Mouse (Mus musculus) cerebellum, postnatal 36 days (tissue): ENCODE data around the gene Ccdc141.

Experiments used
- DNase-seq, 2 experiments: peaks; one replicate each; pipeline ENCODE4 v3.0.0; 2021 to 2022; ENCODE audit warnings: mixed read lengths in 2 of 2

The Ccdc141 gene

DNA sequence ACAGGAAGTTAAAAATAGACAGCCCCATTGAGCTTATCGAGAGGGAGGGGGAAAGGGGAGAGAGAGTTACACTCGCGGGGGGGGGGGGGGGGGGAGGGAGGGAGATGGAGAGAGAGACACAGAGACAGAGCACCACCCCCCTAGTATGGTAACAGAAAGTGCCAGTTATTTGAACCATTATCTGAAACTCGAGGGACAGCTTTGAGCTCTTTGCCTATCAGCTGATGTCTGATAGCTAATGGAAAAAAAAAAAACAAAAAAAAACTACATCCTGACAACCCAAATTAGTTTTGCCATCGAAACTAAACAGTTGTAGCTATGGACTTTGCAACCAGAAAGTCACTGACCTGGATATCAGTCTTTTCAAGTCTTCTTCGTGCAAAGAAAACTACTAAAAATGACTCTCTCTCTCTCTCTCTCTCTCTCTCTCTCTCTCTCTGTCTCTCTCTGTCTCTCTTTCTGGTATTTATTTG is at the start of gene Ccdc141:
Gene Ccdc141, minus strand, starts transcription at position 4 of the 473 bp plus-strand sequence.
- no peak for DNase-seq

GRCm38 (mm10) chr2:77212885-77213284 is 42.4 kb upstream of the Ccdc141 start:
- DNase-seq, result no peak

- DNase-seq, result no peak
These were observed 36.5 kb upstream of the Ccdc141 start for GRCm38 (mm10) chr2:77206951-77207350.

DNA sequence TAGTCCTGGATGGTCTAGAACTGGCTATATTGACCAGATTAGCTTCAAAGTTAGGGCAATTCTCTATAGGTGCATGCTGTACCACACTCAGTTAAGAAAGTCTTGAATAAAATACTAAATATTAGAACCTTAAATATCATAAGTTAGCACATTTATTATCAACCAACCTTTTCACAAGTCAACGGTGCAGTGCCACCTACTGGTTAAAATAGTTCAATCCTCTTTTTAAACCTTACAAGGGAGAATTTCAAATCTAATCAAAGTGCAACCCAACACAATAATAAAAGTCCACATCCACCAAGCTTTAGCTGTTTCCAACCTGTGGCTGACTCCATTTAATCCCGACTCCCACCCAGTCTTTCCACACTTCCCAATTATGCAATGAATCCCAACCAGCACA is 33.5 kb upstream of the Ccdc141 start:
- DNase-seq, result no peak

GRCm38 (mm10) chr2:77201900-77202299 is 31.5 kb upstream of the Ccdc141 start:
- no peak for DNase-seq

DNA sequence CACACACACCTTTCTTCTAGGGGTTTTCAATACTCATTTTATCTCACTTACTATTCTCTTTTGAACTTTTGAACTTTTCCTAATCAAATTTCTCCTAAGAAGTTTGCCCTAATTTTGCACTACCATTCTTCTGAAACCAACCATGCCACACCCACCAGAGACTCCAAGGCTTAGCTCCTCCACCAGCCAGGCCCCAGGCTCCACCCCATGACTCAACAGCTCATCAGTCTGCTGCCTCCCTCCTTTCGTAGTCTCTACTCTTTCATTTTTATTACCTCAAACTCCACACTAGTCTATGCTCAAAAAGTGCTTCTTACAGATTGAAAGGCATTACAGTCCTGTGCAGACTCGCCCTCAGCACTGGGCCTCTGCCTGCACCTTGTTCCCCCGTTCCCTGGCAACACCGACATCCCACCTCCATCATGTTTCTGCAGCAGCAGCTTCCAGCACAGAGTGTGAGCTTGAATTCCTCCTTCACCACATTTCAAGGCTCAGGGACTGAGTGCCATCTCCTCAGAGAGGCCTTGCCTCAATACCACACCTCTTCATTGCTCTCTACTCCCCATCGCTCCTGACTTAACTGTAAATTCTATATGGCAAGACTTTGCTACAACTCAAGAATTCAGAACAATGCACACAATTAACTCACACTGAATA is 30.6 kb upstream of the Ccdc141 start:
- DNase-seq, result no peak

GRCm38 (mm10) chr2:77200379-77200778 is 29.9 kb upstream of the Ccdc141 start:
- DNase-seq, result no peak

DNA sequence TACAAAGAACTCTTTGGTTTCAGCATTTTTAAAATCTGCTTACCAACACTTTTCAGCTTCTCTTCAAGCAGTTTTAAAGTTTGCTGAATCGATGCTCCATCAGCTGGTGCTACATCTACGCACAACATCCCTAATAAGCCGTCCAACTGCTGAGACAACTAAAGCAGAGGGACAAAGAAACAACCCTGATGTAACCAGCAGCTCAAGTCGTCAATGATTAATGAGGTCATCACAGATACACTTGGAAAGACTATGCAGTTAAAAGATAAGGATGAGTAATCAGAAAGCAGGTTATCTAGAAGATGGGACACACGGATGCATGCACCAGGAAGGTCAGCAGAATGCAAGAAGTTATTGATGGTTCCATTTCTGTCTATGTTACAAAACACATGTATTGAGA is 27.8 kb upstream of the Ccdc141 start:
- no peak for DNase-seq

DNA sequence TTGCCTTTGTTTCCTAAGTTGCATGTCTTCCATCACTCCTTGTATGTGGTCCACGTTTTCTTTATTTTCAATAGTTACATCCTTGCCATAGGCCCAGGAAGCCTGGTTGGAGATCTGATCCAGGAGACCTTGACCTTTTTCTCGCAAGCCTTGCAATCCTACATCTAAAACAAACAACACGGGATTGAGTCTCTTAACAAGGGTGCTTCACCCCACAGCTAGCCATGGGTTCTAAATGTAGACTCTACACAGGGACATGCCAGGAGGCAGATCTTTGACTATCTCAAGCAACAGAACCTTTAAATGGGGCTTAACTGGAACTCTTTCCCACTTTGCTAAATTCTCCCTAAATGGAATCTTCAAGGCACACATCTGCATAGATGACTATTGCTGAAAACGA is 26.4 kb upstream of the Ccdc141 start:
- DNase-seq, result no peak

GRCm38 (mm10) chr2:77195056-77195455 is 24.6 kb upstream of the Ccdc141 start:
- no peak for DNase-seq

DNA sequence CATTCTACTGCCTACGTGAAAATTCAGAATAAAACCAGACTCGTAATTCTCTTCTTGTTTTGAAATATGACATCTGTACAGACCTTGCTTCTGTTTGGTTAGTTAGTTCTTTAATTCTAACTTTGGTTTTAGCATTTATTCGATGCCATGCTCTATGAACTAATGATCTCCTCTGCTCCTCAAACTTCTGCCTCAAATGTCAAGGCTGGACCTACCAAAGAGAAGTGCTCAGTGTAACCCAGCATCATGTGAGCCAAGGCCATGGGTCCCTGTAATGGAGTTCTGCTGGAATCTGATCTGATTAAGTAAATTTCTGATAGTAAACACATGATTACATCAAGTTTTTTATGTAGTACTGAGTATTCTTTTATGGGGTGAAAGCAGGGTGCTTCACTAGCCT is 21.4 kb upstream of the Ccdc141 start:
- no peak for DNase-seq

DNA sequence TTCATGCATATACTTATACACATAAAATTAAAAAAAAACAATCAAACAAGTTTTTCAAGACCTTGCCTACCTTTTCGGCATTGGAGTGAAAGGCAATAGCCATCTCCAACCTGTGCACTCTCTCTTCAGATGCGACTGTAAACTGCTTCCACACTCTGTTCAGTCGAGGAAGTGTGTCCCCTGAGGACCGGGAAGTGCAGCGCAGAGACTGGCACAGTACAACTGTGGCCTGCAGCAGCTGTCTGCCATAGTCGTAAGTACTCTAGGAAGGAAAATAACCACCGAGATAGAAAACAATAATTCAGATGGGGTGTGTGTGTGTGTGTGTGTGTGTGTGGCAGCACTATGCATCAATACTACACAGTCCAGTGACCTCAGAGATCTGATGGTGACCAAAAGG is 20.5 kb upstream of the Ccdc141 start:
- no peak for DNase-seq

- no peak for DNase-seq
These were observed 19.9 kb upstream of the Ccdc141 start for GRCm38 (mm10) chr2:77190301-77190700.

DNA sequence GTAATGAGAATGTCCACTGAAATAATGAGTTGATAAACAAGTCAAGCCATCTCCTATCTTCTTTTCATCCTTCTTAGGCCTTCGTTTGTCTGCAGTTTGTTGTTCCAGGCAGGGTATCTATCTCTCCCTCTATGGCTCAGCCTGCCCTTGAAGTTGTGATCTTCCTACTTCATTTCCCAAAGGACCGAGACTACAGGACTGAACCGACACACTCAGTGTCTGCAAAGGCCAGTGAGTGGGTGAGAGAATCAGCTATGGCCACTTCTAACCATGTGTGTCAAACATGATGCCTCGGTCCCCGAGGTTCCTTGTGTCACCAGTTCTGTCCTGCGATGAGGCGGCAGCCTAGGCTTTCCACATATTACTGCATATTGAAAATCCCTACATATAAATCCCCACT is 19.2 kb upstream of the Ccdc141 start:
- DNase-seq, result no peak

DNA sequence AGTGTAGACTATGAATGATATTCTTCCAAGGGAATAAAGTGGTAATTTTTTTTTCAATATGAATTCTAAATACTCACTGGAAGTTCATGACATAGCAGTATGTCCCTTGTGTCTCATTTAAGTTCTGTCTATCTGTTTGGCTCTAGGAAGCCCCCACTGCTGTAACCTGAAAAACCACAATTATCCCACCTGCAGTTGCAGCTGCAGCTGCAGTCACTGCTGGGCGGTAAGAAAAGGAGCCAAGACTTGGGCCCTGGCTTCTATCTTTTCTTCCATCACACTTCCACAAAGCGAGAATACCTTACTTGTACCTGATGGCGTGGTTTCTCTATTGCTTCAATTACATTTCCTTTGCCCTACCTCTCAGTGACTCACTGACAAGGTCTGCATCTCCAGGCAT is 17.1 kb upstream of the Ccdc141 start:
- DNase-seq, result no peak

- no peak for DNase-seq
These were observed 16.5 kb upstream of the Ccdc141 start for GRCm38 (mm10) chr2:77186912-77187311.

DNA sequence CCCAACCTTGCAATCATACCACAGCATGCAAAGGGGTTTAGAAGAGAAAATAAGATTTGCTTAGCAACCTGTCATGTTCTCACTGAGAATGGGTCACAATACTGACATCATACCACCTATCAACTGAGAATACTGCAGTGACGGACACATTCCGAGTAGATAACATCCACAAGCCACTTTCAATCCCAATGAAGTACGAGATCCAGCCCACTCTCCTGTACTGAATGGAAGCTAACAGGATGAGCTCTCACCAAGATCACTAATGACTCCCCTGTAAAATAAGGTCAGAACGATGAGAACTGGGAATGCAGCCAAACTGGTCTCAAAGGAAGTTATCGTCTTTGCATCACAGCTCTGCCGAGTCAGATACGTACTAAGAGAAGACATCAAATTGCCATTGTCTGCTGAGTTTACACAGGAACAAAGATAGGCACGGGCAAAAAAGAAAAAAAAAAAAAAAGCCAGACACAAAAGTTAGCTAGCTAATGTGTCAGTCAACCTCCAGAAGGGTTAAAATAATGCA is 13.7 kb upstream of the Ccdc141 start:
- no peak for DNase-seq

DNA sequence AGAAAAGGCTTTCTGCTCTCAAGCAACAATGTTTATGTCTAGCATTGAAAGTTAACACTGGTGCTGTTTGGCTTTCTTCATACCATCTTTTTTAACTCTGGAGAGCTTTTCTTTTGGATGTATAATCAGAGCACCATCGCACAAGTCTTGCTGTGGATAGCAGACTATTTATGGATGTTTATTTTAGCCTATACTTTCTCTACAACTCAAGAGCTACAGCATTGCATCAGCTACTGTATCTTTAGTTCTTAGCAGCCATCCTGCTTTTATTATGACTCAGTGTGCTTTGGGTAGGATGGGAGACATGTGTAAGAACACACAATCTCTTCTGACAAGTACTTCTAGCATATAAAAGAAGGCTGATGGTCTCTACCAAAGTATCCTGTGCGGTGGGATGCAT is 13.2 kb upstream of the Ccdc141 start:
- no peak for DNase-seq

- no peak for DNase-seq
These were observed 12.6 kb upstream of the Ccdc141 start for GRCm38 (mm10) chr2:77182996-77183380.

DNA sequence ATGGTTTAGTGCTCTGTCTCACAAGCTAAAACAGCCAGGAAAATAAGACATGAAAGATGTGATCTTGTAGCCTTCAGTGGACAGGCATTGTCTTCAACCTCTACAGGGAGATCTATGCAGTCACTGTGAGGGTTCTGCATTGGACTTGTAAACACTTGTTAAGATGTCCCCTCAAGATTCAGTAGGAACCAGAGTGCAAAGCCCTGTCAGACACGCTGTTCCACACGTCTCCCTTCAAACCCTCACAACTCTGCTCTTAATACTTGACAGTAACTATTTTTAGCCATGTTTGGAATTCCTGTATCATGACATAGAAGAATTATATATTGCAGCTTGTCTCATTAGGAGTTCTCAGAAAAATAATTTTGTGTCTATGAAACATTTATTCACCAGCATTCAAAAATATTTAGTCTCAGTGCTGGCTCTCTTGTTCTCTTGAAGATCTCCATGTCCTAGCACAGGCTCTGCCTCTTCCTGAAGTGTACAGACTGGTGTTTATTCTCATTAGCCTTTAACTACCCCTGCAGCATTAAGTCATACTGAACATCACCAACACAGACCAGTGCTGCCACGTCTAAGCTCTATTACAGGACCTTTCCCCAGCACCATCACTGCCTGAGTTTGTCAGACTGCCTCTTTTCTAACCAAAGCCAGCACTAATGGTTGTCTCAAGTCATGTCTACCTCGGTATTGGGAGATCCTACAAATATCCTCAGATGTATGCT is 12.0 kb upstream of the Ccdc141 start:
- no peak for DNase-seq

GRCm38 (mm10) chr2:77177472-77177871 is 7.0 kb upstream of the Ccdc141 start:
- DNase-seq, result no peak

DNA sequence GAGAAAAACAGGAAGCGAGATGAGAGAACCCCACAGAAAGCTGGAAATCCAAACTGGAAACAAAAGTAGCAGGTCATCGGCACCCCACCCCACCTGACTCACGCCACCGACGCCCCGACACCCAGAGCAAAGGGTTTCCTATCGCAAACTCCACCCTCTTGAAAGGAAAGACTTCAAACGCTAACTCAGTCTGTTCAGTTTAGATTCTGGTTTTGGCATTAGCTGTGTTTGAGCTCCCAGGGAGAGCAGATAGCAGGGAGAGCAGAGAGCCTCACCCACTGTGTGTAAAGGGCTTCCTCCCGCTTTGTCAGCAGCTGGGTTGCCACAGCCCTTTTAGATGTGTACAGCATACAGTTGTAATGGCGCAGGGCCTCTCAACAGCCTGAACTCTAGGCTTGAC is 6.0 kb upstream of the Ccdc141 start:
- no peak for DNase-seq

DNA sequence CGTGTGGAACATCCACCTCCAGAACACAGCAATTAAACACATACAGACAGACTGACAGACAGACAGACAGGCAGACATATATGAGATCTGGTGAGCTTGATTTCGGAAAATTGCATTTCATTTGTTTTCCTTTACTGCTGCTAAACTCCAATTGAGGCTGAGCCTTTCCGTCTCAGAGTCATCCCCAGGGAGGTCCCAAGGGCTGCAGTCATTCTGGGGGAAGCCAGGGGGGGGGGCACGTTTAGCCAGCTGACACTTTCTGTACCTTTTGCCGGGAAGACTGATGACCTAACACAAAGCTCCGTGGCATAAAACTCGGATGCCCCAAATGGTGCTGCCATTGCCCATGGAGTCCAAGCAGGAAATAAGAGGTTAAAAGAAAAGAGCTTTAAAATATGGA is 5.0 kb upstream of the Ccdc141 start:
- no peak for DNase-seq

DNA sequence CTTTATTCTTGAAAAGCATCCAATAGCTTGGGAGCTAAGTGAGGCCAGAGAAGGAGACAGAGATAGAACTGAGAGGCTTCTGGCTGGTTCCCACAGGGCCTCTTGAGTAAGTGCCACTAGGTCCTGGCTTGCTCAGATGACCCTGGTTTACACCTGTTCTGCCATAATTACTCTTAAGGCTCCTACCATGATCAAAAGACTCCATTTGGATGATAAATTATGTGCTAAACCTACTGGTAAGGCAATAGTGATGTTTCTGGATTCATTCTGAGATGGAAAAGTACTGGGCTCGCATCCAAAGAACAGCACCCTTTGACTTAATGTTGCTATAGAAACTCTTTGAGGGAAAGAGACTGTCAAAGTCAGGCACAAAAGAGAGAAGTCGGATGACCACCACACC is 3.9 kb upstream of the Ccdc141 start:
- no peak for DNase-seq
